Mouse (Mus musculus) CH12.LX (cell line): ENCODE results near the gene Pwwp2b. TPM values are rescaled to one million over a fixed set of nuclear protein-coding genes. Genes with fewer than 3 reads are reported as not detected.
A peak's percentile ranks its signal among the peaks of the same experiment; 100 is the strongest.

ENCODE experiments used
- DNase-seq: peaks from one replicate; pipeline ENCODE4 v3.0.0-alpha.2; 2013; ENCODE audit errors: extremely low read depth
- H3K27ac ChIP-seq: 2 replicates; pipeline ENCODE4 v1.5.1; 2012; ENCODE audit warnings: low read depth, mild to moderate bottlenecking, control low read depth, moderate library complexity; ENCODE audit not compliant: insufficient read depth
- H3K27me3 ChIP-seq: replicated peaks from 2 replicates; pipeline ENCODE3; 2012; ENCODE audit warnings: inconsistent platforms
- H3K36me3 ChIP-seq, 2 experiments: replicated peaks in 1 of 2; 2 replicates each; pipeline versions ENCODE3 to v1.6.1; 2012; ENCODE audit warnings: inconsistent platforms in 1 of 2, low read length in 1 of 2, mild to moderate bottlenecking in 1 of 2, mixed read lengths in 1 of 2, moderate library complexity in 1 of 2; ENCODE audit not compliant: control insufficient read depth in 1 of 2, insufficient read depth in 1 of 2
- H3K4me1 ChIP-seq, 2 experiments: 2 replicates each; pipeline ENCODE4 v1.6.1; 2012; ENCODE audit warnings: inconsistent platforms in 1 of 2, moderate library complexity in 1 of 2; ENCODE audit not compliant: insufficient read depth in 2 of 2, control insufficient read depth in 1 of 2
- H3K4me2 ChIP-seq: 2 replicates; pipeline ENCODE4 v1.6.1; 2012; ENCODE audit warnings: low read depth, mild to moderate bottlenecking, control low read depth; ENCODE audit not compliant: poor library complexity, insufficient read depth, severe bottlenecking
- H3K4me3 ChIP-seq, 3 experiments: fragments of 150-350 bp in 1 of 3; sonication (generic) in 1 of 3; replicated peaks in 1 of 3; 2 replicates each; pipeline versions ENCODE3 to v1.5.1; 2011 to 2012; ENCODE audit warnings: low read depth in 2 of 3, low read length in 2 of 3, mild to moderate bottlenecking in 2 of 3, moderate library complexity in 2 of 3, control low read depth in 1 of 3, improper control_type of control experiment in 1 of 3, inconsistent platforms in 1 of 3, mixed read lengths in 1 of 3; ENCODE audit not compliant: poor library complexity in 1 of 3
- H3K79me2 ChIP-seq: replicated peaks from 2 replicates; pipeline ENCODE4 v1.6.1; 2012; ENCODE audit warnings: mild to moderate bottlenecking, moderate library complexity; ENCODE audit not compliant: control insufficient read depth, poor library complexity, insufficient read depth, severe bottlenecking; ENCODE audit errors: extremely low read depth
- H3K9ac ChIP-seq: 2 replicates; pipeline ENCODE4 v1.6.1; 2012; ENCODE audit warnings: low read depth, mild to moderate bottlenecking, control low read depth, moderate library complexity; ENCODE audit not compliant: insufficient read depth
- H3K9me3 ChIP-seq: replicated peaks from 2 replicates; pipeline ENCODE3; 2012; ENCODE audit warnings: low read length, inconsistent platforms, mixed read lengths
- BHLHE40 ChIP-seq: IDR thresholded peaks from 2 replicates; pipeline ENCODE4 v1.6.1; 2011; ENCODE audit warnings: mild to moderate bottlenecking, low read depth, low read length, improper control_type of control experiment
- CHD1 ChIP-seq: IDR thresholded peaks from 2 replicates; pipeline ENCODE4 v1.6.1; 2012; ENCODE audit warnings: low read depth, low read length, improper control_type of control experiment, inconsistent platforms
- CTCF ChIP-seq, 2 experiments: IDR thresholded peaks in 1 of 2; conservative IDR thresholded peaks in 1 of 2; 2 replicates each; pipeline ENCODE4 v1.5.1; 2011 to 2012; ENCODE audit warnings: low read depth in 2 of 2, low read length in 2 of 2, improper control_type of control experiment in 1 of 2, inconsistent platforms in 1 of 2, mild to moderate bottlenecking in 1 of 2, moderate library complexity in 1 of 2
- E2F4 ChIP-seq: IDR thresholded peaks from 2 replicates; pipeline ENCODE4 v1.6.1; 2011; ENCODE audit warnings: low read depth, low read length, improper control_type of control experiment; ENCODE audit not compliant: insufficient replicate concordance
- ELF1 ChIP-seq: IDR thresholded peaks from 2 replicates; pipeline ENCODE4 v1.6.1; 2014; ENCODE audit warnings: low read depth, mild to moderate bottlenecking, inconsistent platforms, low read length, improper control_type of control experiment
- ETS1 ChIP-seq: conservative IDR thresholded peaks from 2 replicates; pipeline ENCODE4 v1.6.1; 2012; ENCODE audit warnings: low read depth, mild to moderate bottlenecking, inconsistent platforms, low read length, improper control_type of control experiment, moderate library complexity
- GABPA ChIP-seq: IDR thresholded peaks from 2 replicates; pipeline ENCODE4 v1.6.1; 2012; ENCODE audit warnings: low read depth, low read length, improper control_type of control experiment, inconsistent platforms; ENCODE audit not compliant: insufficient replicate concordance
- HCFC1 ChIP-seq: IDR thresholded peaks from 2 replicates; pipeline ENCODE4 v1.6.1; 2012; ENCODE audit warnings: low read depth, mild to moderate bottlenecking, inconsistent platforms, low read length, improper control_type of control experiment
- JUN ChIP-seq: IDR thresholded peaks from 2 replicates; pipeline ENCODE4 v1.6.1; 2011; ENCODE audit warnings: low read depth, mild to moderate bottlenecking, low read length, improper control_type of control experiment, moderate library complexity; ENCODE audit not compliant: insufficient read depth
- JUND ChIP-seq: conservative IDR thresholded peaks from 2 replicates; pipeline ENCODE4 v1.6.1; 2011; ENCODE audit warnings: low read depth, low read length, improper control_type of control experiment
- KAT2A ChIP-seq: IDR thresholded peaks from 2 replicates; pipeline ENCODE4 v1.6.1; 2012; ENCODE audit warnings: low read length, improper control_type of control experiment, inconsistent platforms; ENCODE audit not compliant: insufficient replicate concordance
- MAZ ChIP-seq: IDR thresholded peaks from 2 replicates; pipeline ENCODE4 v1.6.1; 2012; ENCODE audit warnings: low read depth, mild to moderate bottlenecking, inconsistent platforms, low read length, improper control_type of control experiment, moderate library complexity
- MEF2A ChIP-seq: IDR thresholded peaks from 2 replicates; pipeline ENCODE4 v1.6.1; 2014; ENCODE audit warnings: low read depth, mild to moderate bottlenecking, inconsistent platforms, low read length, improper control_type of control experiment, borderline replicate concordance
- MYC ChIP-seq: IDR thresholded peaks from 2 replicates; pipeline ENCODE4 v1.6.1; 2011; ENCODE audit warnings: low read depth, mild to moderate bottlenecking, improper control_type of control experiment, low read length
- NELFE ChIP-seq: IDR thresholded peaks from 2 replicates; pipeline ENCODE4 v1.6.1; 2011; ENCODE audit warnings: low read depth, low read length, improper control_type of control experiment
- NRF1 ChIP-seq: IDR thresholded peaks from 2 replicates; pipeline ENCODE4 v1.6.1; 2014; ENCODE audit warnings: low read depth, mild to moderate bottlenecking, inconsistent platforms, low read length, improper control_type of control experiment, moderate library complexity
- POLR2A ChIP-seq: IDR thresholded peaks from 2 replicates; pipeline ENCODE4 v1.6.1; 2011; ENCODE audit warnings: low read depth, mild to moderate bottlenecking, improper control_type of control experiment, low read length
- POLR2AphosphoS2 ChIP-seq: IDR thresholded peaks from 2 replicates; pipeline ENCODE4 v1.6.1; 2011; ENCODE audit warnings: low read depth, low read length, improper control_type of control experiment
- RAD21 ChIP-seq: IDR thresholded peaks from 2 replicates; pipeline ENCODE4 v1.6.1; 2011; ENCODE audit warnings: low read depth, mild to moderate bottlenecking, low read length, improper control_type of control experiment, moderate library complexity
- SMC3 ChIP-seq: IDR thresholded peaks from 2 replicates; pipeline ENCODE4 v1.6.1; 2011; ENCODE audit warnings: low read depth, low read length, improper control_type of control experiment
- TBP ChIP-seq: conservative IDR thresholded peaks from 2 replicates; pipeline ENCODE4 v1.6.1; 2011; ENCODE audit warnings: low read depth, low read length, improper control_type of control experiment
- UBTF ChIP-seq: IDR thresholded peaks from 2 replicates; pipeline ENCODE4 v1.6.1; 2012; ENCODE audit warnings: low read depth, mild to moderate bottlenecking, inconsistent platforms, low read length, improper control_type of control experiment, moderate library complexity
- ZC3H11A ChIP-seq: IDR thresholded peaks from 2 replicates; pipeline ENCODE4 v1.6.1; 2012; ENCODE audit warnings: low read depth, mild to moderate bottlenecking, inconsistent platforms, low read length, improper control_type of control experiment
- ZNF384 ChIP-seq: IDR thresholded peaks from 2 replicates; pipeline ENCODE4 v1.6.1; 2012; ENCODE audit warnings: low read depth, low read length, improper control_type of control experiment, inconsistent platforms
- dilution Hi-C: fragments of 300-500 bp; cut with MboI; formaldehyde crosslinking; loops from 2 replicates; pipeline ENCODE4 v1.14.3; 2020; ENCODE audit warnings: low sequenced_read_pairs; ENCODE audit not compliant: extremely low pct_unique_long_range_greater_than_20kb, extremely low pct_ligation_motif_present
- in situ Hi-C: fragments of 300-500 bp; cut with MboI; formaldehyde crosslinking; loops from 3 replicates; pipeline ENCODE4 v1.14.3; 2019; ENCODE audit warnings: low sequenced_read_pairs, low pct_ligation_motif_present, low pct_unique_long_range_greater_than_20kb, mixed read lengths
- polyA plus RNA-seq: library from polyadenylated mRNA; unstranded; fragments of >175 nt; gene quantifications from 2 replicates; pipeline ENCODE4 v1.2.1, GENCODE M21; 2012; ENCODE audit warnings: low read depth; ENCODE audit not compliant: insufficient read length
- total RNA-seq, 2 experiments: library from RNA; depleted of rRNA; stranded (reverse); fragments of 300-350 nt in 1 of 2; fragments of >200 nt in 1 of 2; gene quantifications; 2 replicates each; pipeline ENCODE4 v1.2.3; 2012 to 2014

The Pwwp2b gene
- total and polyA plus RNA-seq, 3 experiments = 0.08 TPM; not detected in 2

DNA sequence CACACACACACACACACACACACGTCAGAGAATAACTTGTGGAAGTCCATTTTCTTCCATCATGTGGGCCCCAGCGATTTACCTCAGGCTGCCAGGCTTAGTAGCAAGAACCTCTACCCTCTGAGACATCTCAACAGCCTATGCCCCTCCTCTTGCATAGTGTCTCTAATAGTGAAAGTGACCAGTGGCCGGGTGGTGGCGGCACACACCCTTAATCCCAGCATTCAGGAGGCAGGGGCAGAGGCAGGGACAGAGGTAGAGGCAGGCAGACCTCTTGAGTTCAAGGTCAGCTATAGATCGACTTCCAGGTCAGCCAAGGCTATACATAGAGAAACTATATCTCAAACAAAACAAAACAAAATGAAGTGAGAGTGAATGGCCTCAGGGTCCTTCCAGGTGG lies 56.0 kb downstream of the Pwwp2b start:
- no peak for DNase-seq
- Histone ChIP-seq H3K9ac (no peak overlapping the region), H3K4me3 (no peak overlapping the region), H3K9me3 (no peaks in the 10 kb centered on the region), H3K27ac (no peak overlapping the region), H3K4me1 (no peaks in the 10 kb centered on the region), H3K36me3 (no peaks in the 10 kb centered on the region), H3K79me2 (no peaks in the 10 kb centered on the region), H3K4me2 (peak overlapping the region; percentile 27; the same call in 1 of the 2 replicates), H3K27me3 (peaks cover 44% of the 10 kb centered on the region)
- TF ChIP-seq POLR2AphosphoS2 (no peak), BHLHE40 (no peak), NRF1 (no peak), CTCF (conservative IDR thresholded peaks at IDR 0.05 in 1 of 2, IDR thresholded peaks at IDR 0.05 in 1 of 2; ENCODE audit: low read depth in 2 of 2, low read length in 2 of 2) (peak in 1 of 2 experiments; percentile 46; a peak in 2 of 4 replicates), ZC3H11A (no peak), SMC3 (peak; percentile 48), CHD1 (no peak), E2F4 (no peak), RAD21 (peak; percentile 23), JUND (no peak)
- dilution Hi-C loops = no loop called here
- in situ Hi-C loops = loop anchor here (5.0 kb wide), 1 partner anchor 72 kb away; no protein-coding TSS in a partner anchor

DNA sequence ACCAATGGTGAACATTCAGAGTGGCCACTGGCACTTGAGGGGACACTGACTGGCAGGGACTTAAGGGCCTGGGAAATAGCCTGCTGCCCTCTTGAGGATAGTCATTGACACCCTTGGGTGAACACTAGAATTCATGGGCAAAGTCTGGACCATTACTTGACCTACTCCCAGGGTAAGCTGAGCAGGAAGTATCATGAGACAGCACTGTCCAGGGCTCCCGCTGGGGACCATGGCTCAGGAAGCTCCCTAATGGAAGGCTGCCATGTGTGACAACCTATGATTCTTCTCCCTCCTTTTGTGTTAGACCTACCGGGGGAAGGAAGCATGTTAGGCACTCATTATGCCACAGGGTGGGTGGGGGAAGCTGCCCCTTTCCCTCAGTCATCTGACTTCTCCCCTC lies 58.8 kb downstream of the Pwwp2b start:
- H3K4me3 ChIP-seq = no peak overlapping the region
- dilution Hi-C loops (no loop called here), in situ Hi-C loops (no loop called here)

DNA sequence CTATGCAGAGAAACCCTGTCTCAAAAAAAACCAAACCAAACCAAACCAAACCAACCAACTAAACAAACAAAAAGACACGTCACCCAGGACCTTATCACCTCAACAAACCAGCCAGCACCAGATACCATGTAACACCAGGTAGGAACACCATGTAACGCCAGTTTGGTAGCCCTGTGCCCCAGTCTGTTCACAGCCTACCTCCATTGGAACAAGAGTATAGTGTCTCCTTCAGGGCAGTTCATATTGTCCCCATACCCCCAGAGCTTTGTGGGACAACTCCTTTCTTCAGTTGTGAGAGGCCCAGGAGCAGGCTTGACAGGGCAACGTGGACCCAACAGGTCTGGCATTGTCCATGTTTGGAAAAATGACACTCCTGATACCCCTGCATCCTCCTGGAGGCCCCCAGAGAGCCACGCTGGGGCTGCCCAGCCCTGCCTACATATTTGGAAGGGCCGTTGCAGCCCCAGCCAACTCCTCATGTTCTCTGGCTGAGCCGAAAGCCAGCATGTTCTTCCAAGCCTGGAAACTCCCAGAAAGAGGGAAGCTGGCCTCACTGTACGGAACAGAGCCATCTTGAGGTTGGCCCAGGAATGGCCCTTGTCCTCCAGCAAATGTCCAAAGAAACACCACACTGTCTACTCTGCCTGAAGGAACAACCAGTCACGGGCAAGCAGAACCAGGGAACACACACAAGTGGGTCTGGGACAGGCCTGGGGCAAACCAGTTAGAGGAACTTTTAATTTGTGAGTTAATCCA lies 60.0 kb downstream of the Pwwp2b start:
- Histone ChIP-seq H3K36me3 (no peaks in the 10 kb centered on the region), H3K4me3 (no peak overlapping the region), H3K9ac (no peak overlapping the region), H3K79me2 (no peaks in the 10 kb centered on the region), H3K27ac (no peak overlapping the region), H3K4me1 (no peaks in the 10 kb centered on the region), H3K9me3 (no peaks in the 10 kb centered on the region), H3K4me2 (no peak overlapping the region), H3K27me3 (peaks cover 41% of the 10 kb centered on the region)
- DNase-seq = no peak
- dilution Hi-C loops (no loop called here), in situ Hi-C loops (no loop called here)
- TF ChIP-seq TBP (no peak), POLR2AphosphoS2 (no peak), CHD1 (no peak), E2F4 (no peak), ZNF384 (no peak), GABPA (no peak), KAT2A (no peak), MAZ (no peak), RAD21 (no peak), NELFE (no peak), POLR2A (no peak), MYC (no peak), ETS1 (no peak), HCFC1 (no peak), JUN (no peak), NRF1 (no peak), UBTF (no peak)

More for the DNA sequence above, 58.8 kb downstream of the Pwwp2b start:
- no peak overlapping the region for H3K27ac ChIP-seq
- peaks cover 43% of the 10 kb centered on the region for H3K27me3 ChIP-seq
- no peaks in the 10 kb centered on the region for H3K4me1 ChIP-seq
- H3K79me2 ChIP-seq = no peaks in the 10 kb centered on the region
- DNase-seq = no peak
- H3K4me2 ChIP-seq = no peak overlapping the region
- no peaks in the 10 kb centered on the region for H3K9me3 ChIP-seq
- H3K36me3 ChIP-seq = no peaks in the 10 kb centered on the region
- H3K9ac ChIP-seq = no peak overlapping the region
- TF ChIP-seq POLR2AphosphoS2 = no peak
- no peak for TF ChIP-seq ELF1
- TF ChIP-seq MEF2A = no peak
